Mouse (Mus musculus) testis, postnatal 10 days (tissue): ENCODE data around the gene Frmd4b.
"Not testable (repeated sequence)": the region's sequence is repeated elsewhere in the genome, so short reads cannot be mapped to it uniquely, and the experiment has no call there.

ENCODE experiments used
- DNase-seq: peaks from one replicate; pipeline ENCODE4 v3.0.0; 2021; ENCODE audit warnings: low spot score

Frmd4b gene

DNA sequence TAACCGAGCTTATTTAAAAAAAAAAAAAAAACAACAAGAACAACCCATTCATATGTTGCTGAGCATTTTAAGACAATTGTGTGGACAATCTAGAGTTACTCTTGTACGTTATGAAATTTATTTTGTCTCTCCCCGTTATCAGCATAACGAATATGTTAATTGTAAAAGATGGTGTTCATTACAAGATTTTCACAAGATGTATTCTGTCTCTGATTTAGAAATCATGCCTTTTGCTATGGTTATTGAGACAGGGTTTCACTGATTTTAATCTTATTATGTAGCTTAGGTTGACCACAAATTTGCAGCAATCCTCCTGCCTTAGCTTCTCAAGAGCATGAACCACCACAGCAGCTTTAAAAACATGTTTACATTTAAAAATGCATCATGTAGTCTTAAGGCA lies 327.5 kb downstream of the Frmd4b start:
- DNase-seq = no peak

DNA sequence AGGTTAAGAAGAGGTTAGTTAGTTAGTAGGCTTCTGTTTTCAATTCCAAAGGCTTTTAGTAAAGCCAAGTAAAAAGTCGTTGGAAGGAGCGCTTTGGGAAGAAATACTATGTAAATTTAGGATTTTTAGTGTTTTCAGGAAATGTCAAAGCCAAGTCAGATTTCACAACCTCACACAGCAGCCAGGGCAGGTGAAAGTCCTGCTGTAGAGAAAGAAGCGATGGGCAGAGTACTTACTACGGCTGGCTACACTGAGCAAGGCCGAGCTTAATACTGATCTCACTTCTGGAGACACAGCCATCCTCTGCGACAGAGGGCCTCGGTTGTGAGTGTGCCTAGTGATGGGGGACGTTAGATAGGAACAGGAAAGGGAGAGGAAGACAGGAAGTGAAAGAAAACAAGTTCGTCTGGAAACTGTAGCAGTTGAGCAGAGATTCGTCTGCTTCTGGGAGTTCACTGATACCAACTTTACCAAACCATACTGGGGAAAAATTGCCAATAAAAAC lies 328.0 kb downstream of the Frmd4b start:
- DNase-seq = no peak

DNA sequence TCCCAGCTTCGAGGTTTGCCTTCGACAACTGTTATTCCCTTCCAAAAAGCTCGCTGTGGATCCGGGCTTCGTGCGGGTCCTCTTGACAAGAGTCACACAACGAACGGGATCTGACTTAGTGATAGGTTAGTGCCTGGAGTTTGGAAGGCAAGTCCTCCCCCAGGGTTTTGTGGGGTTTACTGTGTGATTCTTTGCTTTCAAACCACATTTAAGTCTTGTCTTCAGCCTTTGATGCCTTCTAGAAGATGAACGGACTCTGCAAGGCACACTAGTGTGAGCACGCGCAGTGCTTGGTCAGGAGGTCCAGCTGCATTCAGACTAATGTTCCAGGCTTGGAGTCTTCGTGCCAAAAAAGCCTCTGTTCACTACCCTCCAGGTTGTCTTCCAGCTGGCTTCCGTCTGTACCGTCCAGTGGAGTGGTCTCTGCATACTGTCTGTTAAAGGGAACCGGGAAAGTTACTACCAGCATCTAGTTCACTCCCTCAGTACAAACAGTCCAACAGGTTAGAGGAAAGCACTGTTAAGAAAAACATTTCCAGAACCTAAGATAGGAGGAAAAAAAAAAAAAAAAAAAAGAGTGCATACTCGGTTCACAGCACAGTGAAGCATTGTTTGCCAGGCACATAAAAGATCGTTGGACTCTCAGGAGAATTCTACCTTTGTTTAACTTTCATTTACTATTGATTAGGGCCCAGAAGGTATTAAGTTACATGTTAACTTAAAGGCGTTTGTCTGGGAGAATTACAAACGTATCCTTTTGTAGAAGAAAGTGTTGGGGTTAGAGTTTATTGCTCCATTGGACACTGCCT lies 329.1 kb downstream of the Frmd4b start:
- no peak for DNase-seq

DNA sequence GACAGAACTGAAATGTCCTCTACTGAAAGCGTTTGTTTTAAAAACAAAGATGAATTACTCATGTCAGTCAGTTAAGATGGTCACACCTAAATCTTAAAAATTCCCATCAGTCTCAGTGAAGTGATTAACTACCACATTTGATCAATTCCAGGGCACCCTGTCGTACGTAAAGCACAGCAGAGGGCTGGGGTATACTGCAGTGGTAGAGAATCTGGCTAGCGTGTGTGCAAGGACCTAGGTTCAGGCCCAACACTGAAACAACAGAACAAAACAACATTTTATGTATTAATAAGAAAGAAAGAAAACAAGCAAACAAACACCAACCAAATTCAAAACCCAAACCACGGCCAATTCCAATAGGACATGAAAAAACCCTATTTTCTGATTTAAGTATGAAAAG lies 331.0 kb downstream of the Frmd4b start:
- DNase-seq = no peak

DNA sequence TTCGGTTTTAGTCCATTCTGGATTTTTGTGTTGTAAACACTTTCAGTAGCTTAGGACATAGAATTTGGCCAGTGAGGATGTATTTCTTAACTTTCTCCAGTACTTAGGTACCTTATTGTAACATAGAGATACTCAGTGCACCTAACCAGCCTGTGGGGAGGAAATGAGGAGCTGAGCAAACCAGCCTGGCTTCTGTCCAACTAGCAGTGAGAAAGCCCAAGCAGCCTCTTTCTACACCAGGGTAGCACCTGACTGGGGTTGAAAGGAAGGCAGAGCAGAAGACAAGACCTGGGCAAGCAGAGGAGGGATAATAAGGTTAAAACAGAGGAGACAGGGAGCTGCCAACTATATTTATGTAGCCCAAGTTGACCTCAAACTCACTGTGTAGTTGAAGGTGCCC lies 333.7 kb downstream of the Frmd4b start:
- no peak for DNase-seq

DNA sequence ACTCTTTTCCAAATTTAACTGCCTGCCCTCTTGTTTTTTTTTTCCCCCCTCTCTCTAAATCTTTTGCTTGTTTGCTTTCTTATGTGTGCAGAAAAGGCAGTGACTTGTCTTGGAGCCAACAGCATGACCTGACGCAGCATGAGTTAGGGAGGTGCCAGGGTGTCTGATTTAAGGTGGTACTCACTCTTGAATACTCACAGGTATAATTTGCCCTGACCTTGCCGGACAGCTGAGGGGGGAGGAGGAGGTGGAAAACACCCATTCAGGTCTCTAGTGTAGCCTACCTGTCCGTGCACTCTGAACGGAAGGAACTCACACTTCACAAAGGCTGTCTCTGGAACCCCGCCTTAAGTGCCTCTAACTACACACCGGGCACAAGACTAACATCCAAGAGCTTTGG lies 338.5 kb downstream of the Frmd4b start:
- DNase-seq = no peak

DNA sequence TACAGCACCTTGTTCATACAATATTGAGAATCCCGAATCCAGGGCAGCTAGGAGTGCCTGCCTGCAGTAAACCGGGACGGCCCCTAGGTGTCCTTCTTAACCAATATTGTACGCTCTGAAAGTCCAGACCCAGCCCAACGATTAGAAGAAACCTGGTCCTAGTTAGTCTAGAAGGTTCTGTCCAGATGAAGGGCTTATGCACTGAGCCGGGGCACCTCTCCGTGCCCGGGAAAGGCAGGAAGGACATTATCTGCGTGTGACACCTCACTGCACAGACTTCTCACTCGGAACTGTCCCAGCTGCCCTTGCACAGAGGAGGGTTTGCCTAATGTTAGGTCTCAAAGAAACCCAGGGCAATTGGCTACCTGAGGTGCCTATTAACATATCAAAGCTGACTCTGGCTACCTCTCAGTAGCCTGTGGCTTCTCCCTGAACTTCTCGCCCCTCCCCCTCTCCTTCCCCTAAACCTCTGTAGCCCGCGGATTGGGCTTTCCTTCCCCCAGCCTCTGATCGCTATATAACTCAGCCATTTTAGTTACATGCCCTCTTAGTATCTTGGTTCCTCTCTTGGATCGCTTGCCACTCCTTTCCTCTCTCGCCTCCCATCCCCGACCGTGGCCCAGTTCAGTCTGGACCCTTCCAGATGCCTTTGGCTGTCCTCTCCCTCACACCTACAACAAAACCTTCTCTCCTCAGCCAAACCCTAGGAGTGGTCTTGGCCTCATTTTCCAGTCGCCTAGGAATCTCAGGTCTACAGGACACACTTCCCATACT lies 339.1 kb downstream of the Frmd4b start:
- DNase-seq = peak; percentile 83

DNA sequence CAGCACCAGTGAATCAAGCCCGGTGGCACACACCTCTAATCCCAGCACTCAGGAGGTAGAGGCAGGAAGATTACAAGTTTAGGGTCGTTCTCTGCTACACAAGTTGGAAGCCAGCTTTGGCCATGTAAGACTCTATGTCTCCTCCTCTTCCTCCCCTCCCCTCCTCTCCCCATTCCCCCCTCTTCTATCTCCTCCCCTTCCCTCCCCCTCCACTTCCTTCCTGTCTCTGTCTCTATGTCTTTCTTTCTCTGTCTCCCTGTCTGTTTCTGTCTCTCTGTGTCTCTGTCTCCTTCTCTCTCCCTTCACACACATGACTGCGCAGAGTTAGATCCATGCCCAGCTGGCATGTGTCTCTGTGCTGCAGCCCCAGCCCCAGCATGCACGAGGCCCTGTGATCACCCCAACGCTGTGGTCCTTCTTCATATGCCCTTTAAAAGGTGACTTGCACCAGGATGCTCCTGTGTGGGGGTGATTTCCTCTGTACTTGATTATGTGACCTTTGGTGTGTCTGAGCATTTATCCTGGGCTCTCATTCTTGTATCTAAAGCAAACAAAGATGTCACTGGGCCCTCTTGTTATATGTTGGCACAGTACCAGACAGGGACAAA lies 340.3 kb downstream of the Frmd4b start:
- no peak for DNase-seq

DNA sequence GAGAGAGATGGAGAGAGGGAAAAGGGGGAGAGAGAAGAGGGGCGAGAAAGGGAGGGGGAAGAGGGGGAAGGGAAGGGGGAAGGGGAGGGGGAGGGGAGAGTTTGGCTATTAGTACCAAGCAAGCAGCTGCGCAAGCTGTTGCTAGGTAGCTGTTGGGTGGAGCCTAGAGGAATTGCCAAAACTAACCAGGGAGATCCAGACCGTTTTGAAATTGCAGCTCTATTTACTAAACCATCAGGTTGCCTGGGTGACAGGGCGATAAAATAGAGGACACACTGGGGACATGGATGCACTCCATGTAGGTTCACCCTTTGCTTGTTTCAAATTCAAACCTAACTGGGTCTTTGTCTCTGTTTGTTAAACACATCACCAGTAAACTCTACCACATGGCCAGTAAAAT lies 341.0 kb downstream of the Frmd4b start:
- DNase-seq = no peak

DNA sequence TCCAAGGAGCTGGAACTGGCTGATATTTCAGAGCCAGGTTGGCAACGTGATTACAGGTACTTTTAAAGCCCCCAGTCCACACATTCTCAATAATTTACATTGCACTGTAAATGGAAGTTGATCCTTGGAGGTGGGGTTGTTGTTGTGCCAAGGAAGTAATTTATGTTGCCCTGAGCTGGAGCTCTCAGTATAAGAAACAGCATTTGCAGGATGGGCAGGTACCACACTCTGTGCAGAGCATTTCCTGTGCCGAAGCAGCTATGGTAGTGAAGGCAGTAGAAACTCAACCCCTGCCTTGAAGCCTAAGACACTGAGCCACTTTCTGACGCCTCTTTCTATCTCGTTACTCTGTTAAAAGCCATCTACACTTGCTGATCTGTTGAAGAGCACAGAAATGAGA lies 341.6 kb downstream of the Frmd4b start:
- DNase-seq = no peak

DNA sequence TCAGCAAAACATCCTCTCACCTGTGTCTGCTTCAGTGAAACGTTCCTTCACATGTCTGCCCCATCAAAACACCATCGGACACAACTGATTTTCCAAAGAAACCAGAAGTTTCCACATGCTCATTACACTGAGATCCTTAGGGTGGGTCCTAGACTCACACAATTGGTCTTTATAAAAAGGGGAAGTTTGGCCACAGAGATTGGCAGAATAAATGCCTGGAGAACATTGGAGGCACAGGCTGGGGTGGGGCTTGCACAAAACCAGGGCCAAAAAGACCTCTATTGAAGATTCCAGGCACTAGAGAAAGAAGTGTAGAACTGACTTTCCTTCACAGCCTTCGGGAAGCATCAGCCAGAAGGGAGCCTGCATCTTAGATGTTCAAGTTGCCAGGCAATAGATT lies 343.6 kb downstream of the Frmd4b start:
- no peak for DNase-seq

DNA sequence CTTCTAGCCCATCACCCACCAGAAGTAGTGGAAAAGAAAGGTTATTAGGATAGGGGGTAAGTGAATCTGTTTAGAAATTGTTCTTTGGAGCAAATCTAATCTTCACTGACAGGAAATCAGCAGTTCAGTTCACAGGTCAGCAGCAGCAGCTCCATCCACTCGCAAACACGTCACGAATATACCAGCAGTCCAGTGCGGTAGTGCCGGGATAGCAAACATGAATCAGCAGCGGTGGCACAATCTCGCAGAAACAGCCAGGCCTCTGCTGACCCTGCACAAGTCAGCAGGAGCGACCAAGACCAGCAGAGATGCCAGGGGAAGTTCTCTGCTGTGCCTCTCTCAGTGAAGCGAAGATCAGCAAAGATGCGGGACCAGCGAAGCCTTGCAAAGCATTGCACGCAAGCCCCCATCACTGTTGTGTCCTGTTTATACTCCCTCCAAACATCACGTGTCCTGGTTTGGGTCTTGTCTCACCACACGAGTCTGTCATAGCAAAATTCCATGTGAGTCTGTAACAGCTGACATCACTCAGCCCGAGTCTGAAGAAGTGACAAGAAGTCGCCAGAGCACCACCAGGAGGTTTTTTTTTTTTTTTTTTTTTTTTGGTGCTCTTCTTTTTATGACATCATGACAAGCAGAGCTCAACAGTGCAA lies 344.2 kb downstream of the Frmd4b start:
- no peak for DNase-seq

DNA sequence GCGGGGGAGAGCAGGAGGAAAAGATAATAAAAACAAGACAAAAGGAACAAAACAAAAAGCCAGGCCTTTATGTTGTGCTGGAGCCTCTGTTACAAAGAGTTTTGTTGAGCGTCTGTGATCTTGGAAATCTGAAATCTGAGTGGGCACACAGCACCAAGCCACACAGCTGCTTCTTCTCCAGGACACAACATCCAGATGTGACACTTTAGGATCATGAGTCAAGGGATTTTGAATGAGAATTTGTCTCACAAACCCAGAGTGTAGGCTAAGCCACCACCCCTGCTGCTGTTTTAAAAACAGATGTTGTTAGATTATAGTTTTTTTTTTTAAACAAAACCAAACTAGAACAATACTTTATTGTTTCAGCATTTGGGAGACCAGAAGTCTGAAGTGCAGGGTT lies 345.0 kb downstream of the Frmd4b start:
- no peak for DNase-seq

DNA sequence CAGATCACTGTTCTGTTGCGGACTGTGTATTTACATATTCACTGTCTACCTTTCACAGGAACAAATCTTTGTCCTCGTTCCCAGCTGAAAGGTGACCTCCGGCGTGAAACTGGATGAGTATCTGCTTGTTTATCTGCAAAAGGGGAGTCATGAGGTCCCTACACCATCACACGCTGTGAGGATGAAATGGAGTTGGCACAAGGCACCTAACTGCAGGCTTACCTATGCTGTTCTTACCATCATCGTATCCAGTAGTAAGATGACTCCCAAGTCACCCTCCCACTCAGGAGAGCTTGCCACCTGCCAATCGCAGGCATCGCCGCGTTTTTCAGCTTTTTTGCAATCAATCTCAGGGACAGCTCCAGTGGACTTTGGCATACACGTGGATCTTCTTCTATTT lies 347.7 kb downstream of the Frmd4b start:
- no peak for DNase-seq

DNA sequence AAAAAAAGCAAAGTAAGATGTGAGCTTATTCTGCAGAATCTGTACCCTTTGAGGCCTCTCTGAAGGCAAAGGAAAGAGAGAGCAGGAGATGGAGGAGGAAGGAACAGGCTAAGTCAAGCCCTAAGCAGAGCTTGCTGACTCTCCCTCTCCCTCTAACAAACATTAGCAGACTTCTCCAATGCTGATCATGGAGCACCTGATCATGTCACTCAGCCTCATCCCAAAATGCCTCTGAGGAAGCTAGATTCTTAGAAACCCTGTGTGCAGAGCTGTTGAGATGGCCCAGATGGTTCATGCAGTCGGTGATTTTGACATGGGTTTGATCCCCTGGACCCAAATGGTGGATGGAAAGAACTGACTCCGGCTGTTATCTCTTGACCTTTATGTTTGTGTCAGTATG lies 350.2 kb downstream of the Frmd4b start:
- no peak for DNase-seq

DNA sequence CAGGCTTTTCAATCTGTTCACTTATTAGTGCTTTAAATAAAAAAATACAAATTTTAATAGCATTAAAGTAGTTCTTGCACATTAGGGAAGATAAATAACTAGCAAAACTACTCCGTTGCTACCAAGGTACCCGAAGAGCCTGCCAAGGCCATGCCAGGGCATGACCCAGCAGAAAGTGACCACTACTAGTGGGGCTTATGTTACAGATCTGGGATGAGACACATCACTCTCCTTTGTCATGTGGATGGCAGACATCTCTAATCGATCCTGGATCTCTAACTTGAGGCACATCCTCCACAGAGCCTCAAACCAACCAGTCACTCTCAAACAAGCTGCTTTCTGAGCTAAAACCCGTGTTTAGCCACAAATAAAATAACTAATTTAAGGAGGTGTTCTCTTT lies 350.7 kb downstream of the Frmd4b start:
- no peak for DNase-seq

DNA sequence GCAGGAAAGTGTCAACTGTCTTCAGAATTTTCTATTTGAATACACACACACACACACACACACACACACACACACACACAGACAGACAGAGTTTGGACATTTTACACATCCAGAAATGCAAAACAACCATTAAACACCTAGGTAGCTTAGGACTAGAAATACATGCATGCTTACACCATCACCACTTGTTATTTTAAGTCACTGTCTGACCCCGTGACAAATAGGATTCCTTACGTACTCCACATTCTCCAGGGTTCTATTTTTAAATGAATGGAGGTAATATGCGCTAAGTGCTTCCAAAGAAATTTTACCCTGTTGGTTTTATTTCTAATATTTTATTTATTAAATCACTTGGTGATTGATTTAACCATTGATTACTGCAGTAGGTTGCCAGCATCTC lies 351.6 kb downstream of the Frmd4b start:
- DNase-seq = no peak

DNA sequence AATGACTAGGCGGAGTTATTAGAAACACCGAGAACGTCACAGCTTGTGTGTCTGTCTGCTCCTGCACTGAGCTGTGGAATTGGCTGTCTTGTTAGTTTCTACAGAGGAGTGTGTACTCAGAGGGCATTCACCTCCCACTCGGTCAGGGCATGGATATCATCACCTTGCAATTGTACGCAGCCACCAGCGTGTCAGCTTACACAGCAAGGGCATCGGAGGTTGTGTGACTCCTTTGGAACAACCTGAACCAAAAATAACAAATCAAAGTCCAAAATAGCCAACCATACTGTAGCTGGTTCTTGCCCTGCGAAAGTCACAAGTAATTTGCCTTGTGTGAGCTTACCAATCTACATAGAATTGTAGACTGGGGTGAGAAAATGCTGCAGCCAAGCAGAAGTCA lies 352.1 kb downstream of the Frmd4b start:
- DNase-seq = no peak

DNA sequence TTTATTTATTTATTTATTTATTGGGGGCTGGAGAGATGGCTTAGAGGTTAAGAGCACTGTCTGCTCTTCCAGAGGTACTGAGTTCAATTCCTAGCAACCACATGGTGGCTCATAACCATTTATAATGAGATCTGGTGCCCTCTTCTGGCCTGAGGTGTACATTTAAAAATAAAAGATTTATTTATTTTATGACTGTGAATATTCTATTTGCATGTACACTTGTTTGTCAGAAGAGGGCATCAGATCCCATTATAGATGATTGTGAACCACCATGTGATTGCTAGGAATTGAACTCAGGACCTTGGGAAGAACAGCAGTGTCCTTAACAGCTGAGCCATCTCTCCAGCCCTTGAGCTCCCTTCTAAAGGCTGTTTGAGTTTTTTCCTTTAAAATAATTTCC lies 353.6 kb downstream of the Frmd4b start:
- not testable (repeated sequence) for DNase-seq

DNA sequence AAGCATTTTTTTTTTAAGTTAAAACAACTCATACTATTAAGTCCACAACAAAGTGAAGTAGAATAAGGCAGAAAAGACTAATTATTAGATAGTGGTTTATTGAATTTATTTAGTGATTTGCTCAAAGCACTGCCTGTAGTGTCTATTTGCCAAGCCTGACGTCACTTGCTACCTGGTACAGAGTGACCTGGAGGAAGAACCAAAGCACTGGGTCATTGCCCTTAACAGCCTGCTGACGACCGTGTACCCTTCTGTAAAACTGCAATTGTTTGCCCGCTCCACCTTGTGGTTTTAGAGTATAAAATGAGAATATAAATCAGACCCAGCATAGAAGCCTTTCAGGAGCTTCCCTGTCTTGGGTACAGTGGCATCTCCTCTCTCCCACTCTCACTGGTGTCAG lies 355.1 kb downstream of the Frmd4b start:
- DNase-seq = no peak

DNA sequence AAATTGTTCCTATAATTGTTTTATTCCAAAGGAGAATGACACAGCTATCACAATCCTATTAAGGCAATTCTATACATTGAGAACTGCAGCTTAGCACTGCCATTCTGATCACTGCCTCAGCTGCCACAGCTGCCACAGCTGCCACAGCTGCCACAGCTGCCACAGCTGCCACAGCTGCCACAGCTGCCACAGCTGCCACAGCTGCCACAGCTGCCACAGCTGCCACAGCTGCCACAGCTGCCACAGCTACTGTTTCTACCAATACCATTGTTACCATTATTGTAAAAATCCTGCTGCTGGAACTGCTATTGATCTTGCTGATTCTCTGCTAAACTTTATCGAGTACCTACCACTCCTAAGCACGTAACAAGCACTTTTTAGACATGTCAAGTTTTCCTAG lies 357.4 kb downstream of the Frmd4b start:
- not testable (repeated sequence) for DNase-seq

DNA sequence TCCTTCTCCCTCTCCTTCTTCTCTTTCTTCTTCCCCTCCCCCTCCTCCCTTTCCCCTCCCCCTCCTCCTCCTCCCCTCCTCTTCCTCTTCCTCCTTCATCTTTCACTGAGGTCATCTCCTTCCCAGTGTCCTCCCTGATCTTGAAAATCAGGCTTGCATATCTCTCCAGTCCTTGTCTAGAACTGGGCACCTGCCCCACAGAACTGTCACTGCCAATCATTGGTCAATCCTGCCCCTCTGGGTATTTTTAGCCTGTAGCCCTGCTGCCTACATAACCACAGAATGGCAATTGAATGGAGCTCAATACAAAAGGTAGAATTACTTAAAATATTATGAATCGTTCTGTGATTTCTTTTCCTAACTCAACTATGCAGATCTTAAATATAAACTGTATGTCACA lies 358.9 kb downstream of the Frmd4b start:
- DNase-seq = no peak
